Comparison of ENCODE assay signal across 9 mouse cellular contexts in genomic region chr4:109251605-109252004, GRCm38 (mm10). TPM values are rescaled to one million over a fixed set of nuclear protein-coding genes. Genes with fewer than 3 reads are reported as not detected.
DNase-seq lines count a peak whose midpoint lies in the region; ATAC-seq and TF ChIP-seq lines count a peak whose summit lies in the region.
"Had no signal": no experiment of that assay in that cellular context is flagged by ENCODE, and none has a peak within 500 bp of the region (broad histone marks: within the 10 kb centered on the region; RNA-seq: fewer than 3 reads in every experiment).

No protein-coding gene starts in this region.

- intact Hi-C loops in gastrocnemius, adult 2 months (cut with DNase I), result no loop called here

- H3K27ac ChIP-seq in gastrocnemius, adult 2 months, result no peak overlapping the region
- H3K27ac ChIP-seq: stomach, embryonic 15.5 days had no signal

- no peak for ATAC-seq in activated CD4-positive, CD25-positive, alpha-beta regulatory T cell, adult 4 months

- peak; percentile 52 for TF ChIP-seq CTCF in gastrocnemius, adult 2 months (IDR thresholded peaks at IDR 0.05)

- no peak overlapping the region for H3K4me3 ChIP-seq in gastrocnemius, adult 2 months
- H3K4me3 ChIP-seq: stomach, embryonic 15.5 days had no signal

- no peak for DNase-seq in gastrocnemius, adult 2 months
- DNase-seq in gastrocnemius, postnatal 10 days, result no peak
- DNase-seq in 416B (ENCODE audit: low read depth), result peak; percentile 60
- DNase-seq in adrenal gland, adult 2 months, result peak; percentile 57
- DNase-seq in kidney, postnatal 10 days, result peak; percentile 37
- DNase-seq in retina, adult 2 months (ENCODE audit: low read depth, low spot score), result peak; percentile 9
- DNase-seq in cerebellum, postnatal 4 days (ENCODE audit: low spot score in 2 of 2), result no peak

RNA-seq across cellular contexts. Expression of gene Calr4, which starts 17.3 kb away (rescaled TPM):
- under 1 TPM in 1 of 2 experiments, not detected in 1; 0.15 TPM for total RNA-seq in gastrocnemius, adult 2 months (2021)
- total RNA-seq in gastrocnemius, postnatal 10 days (2021), result not detected
- total RNA-seq in adrenal gland, adult 2 months (2021), result 1 to 10 TPM in 1 of 2 experiments, under 1 TPM in 1; 0.24 to 1.5 TPM
- polyA plus RNA-seq in adrenal gland, adult 2 months (2012; rRNA removed), result not detected in 2 replicates
- polyA plus RNA-seq in activated CD4-positive, CD25-positive, alpha-beta regulatory T cell, adult 4 months (2017; shearing (Covaris generic)), result not detected

RNA-seq across cellular contexts. Expression of gene Eps15, which starts 28.5 kb away (rescaled TPM):
- 10 to 100 TPM; 67.6 to 83.7 TPM for total RNA-seq in gastrocnemius, adult 2 months (2021)
- total RNA-seq in gastrocnemius, postnatal 10 days (2021), result 10 to 100 TPM; 50.4 to 53.8 TPM
- 10 to 100 TPM; 76.6 to 77.6 TPM for total RNA-seq in adrenal gland, adult 2 months (2021)
- polyA plus RNA-seq in adrenal gland, adult 2 months (2012; rRNA removed), result 3.3 and 3.4 TPM in 2 replicates
- 10 to 100 TPM; 66.5 to 83.3 TPM for polyA plus RNA-seq in activated CD4-positive, CD25-positive, alpha-beta regulatory T cell, adult 4 months (2017; shearing (Covaris generic))

RNA-seq across cellular contexts. Expression of gene Osbpl9, which starts 49.5 kb away (rescaled TPM):
- total RNA-seq in gastrocnemius, adult 2 months (2021), result 100 to 1,000 TPM in 1 of 2 experiments, 10 to 100 TPM in 1; 91.5 to 112 TPM
- total RNA-seq in gastrocnemius, postnatal 10 days (2021), result 10 to 100 TPM; 93.6 to 98.0 TPM
- 100 to 1,000 TPM; 112 to 168 TPM for total RNA-seq in adrenal gland, adult 2 months (2021)
- 63.2 and 68.5 TPM in 2 replicates for polyA plus RNA-seq in adrenal gland, adult 2 months (2012; rRNA removed)
- polyA plus RNA-seq in activated CD4-positive, CD25-positive, alpha-beta regulatory T cell, adult 4 months (2017; shearing (Covaris generic)), result 10 to 100 TPM; 76.5 to 80.8 TPM

Comparison
In these comparisons a context has a peak if more than half of its experiments do, and no peak if none do; other contexts are left out.
1. DNase-seq: peak in 416B (single experiment), adrenal gland, adult 2 months (single experiment), kidney, postnatal 10 days (single experiment) and retina, adult 2 months (single experiment); none in gastrocnemius, adult 2 months (single experiment), gastrocnemius, postnatal 10 days (single experiment) and cerebellum, postnatal 4 days (0 of 2).